Mouse (Mus musculus) kidney, postnatal 25 days (tissue): Measurements from ENCODE around the gene Maats1.

Source experiments
- DNase-seq, 2 experiments: peaks; one replicate each; pipeline ENCODE4 v3.0.0; 2021; ENCODE audit warnings: mixed read lengths in 2 of 2

The Maats1 gene

GRCm38 (mm10) chr16:38370633-38371374 lies 28.9 kb upstream of the Maats1 start:
- no peak for DNase-seq

- no peak for DNase-seq
Observed at GRCm38 (mm10) chr16:38369992-38370484, 28.1 kb upstream of the Maats1 start.

GRCm38 (mm10) chr16:38369431-38369830 lies 27.5 kb upstream of the Maats1 start:
- no peak for DNase-seq

GRCm38 (mm10) chr16:38369000-38369399 lies 27.1 kb upstream of the Maats1 start:
- DNase-seq, result no peak

GRCm38 (mm10) chr16:38368336-38368735 lies 26.4 kb upstream of the Maats1 start:
- no peak for DNase-seq

- DNase-seq, result no peak
Observed at GRCm38 (mm10) chr16:38366231-38366630, 24.3 kb upstream of the Maats1 start.

GRCm38 (mm10) chr16:38365390-38365789 lies 23.4 kb upstream of the Maats1 start:
- no peak for DNase-seq

GRCm38 (mm10) chr16:38363657-38364056 lies 21.7 kb upstream of the Maats1 start:
- DNase-seq, result no peak

GRCm38 (mm10) chr16:38363256-38363595 lies 21.3 kb upstream of the Maats1 start:
- no peak for DNase-seq

GRCm38 (mm10) chr16:38362493-38363255 lies 20.7 kb upstream of the Maats1 start:
- DNase-seq, result no peak

- no peak for DNase-seq
Observed at GRCm38 (mm10) chr16:38361933-38362332, 20.0 kb upstream of the Maats1 start, which contains the start of gene Popdc2. Popdc2 (plus strand) TSS chr16:38362209.

GRCm38 (mm10) chr16:38360317-38360716 lies 18.4 kb upstream of the Maats1 start:
- no peak for DNase-seq

- DNase-seq, result no peak
Observed at GRCm38 (mm10) chr16:38359857-38360256, 17.9 kb upstream of the Maats1 start.

GRCm38 (mm10) chr16:38359241-38359640 lies 17.3 kb upstream of the Maats1 start:
- DNase-seq, result no peak

GRCm38 (mm10) chr16:38358256-38358812 lies 16.4 kb upstream of the Maats1 start:
- no peak for DNase-seq

GRCm38 (mm10) chr16:38354185-38354913 lies 12.4 kb upstream of the Maats1 start:
- DNase-seq, result no peak

- no peak for DNase-seq
Observed at GRCm38 (mm10) chr16:38353642-38354041, 11.7 kb upstream of the Maats1 start.

- no peak for DNase-seq
Observed at GRCm38 (mm10) chr16:38352851-38353250, 10.9 kb upstream of the Maats1 start.

- DNase-seq, result peak; percentile 15 to 49
Observed at GRCm38 (mm10) chr16:38352031-38352430, 10.1 kb upstream of the Maats1 start.

- no peak for DNase-seq
Observed at GRCm38 (mm10) chr16:38350939-38351338, 9.0 kb upstream of the Maats1 start.

GRCm38 (mm10) chr16:38350361-38350855 lies 8.5 kb upstream of the Maats1 start:
- DNase-seq, result no peak

GRCm38 (mm10) chr16:38349881-38350280 lies 7.9 kb upstream of the Maats1 start:
- no peak for DNase-seq
